Mouse (Mus musculus): Measurements from ENCODE around the gene Mrgprg. TPM values are rescaled to one million over a fixed set of nuclear protein-coding genes. Genes with fewer than 3 reads are reported as not detected.

Gene Mrgprg
- total RNA-seq (2015) = not detected in 2 replicates
- total RNA-seq (2017) = not detected in 2 replicates

- ATAC-seq (ENCODE audit: poor library complexity, severe bottlenecking) = no peak
These were observed at the start of gene Mrgprg for GRCm38 (mm10) chr7:143766893-143767292. Gene Mrgprg (minus strand): TSS chr7:143766993.

- peak; percentile 58 for ATAC-seq (ENCODE audit: poor library complexity, severe bottlenecking)
These were observed 42.1 kb upstream of the Mrgprg start for GRCm38 (mm10) chr7:143808909-143809308.

- ATAC-seq (ENCODE audit: poor library complexity, severe bottlenecking) = no peak
These were observed 38.4 kb upstream of the Mrgprg start for GRCm38 (mm10) chr7:143805199-143805624.

- ATAC-seq (ENCODE audit: poor library complexity, severe bottlenecking) = no peak
These were observed 34.6 kb upstream of the Mrgprg start for GRCm38 (mm10) chr7:143801195-143802065.

- ATAC-seq (ENCODE audit: poor library complexity, severe bottlenecking) = no peak
These were observed 34.0 kb upstream of the Mrgprg start for GRCm38 (mm10) chr7:143800770-143801169.

- no peak for ATAC-seq (ENCODE audit: poor library complexity, severe bottlenecking)
These were observed 32.0 kb upstream of the Mrgprg start for GRCm38 (mm10) chr7:143798783-143799182.

GRCm38 (mm10) chr7:143793121-143793520, 26.3 kb upstream of the Mrgprg start:
- peak; percentile 86 for ATAC-seq (ENCODE audit: poor library complexity, severe bottlenecking)

- ATAC-seq (ENCODE audit: poor library complexity, severe bottlenecking) = no peak
These were observed 25.7 kb upstream of the Mrgprg start for GRCm38 (mm10) chr7:143792336-143792985.

GRCm38 (mm10) chr7:143783996-143784829, 17.4 kb upstream of the Mrgprg start, which contains the start of gene Mrgpre:
Gene Mrgpre (minus strand): TSS chr7:143784500.
- ATAC-seq (ENCODE audit: poor library complexity, severe bottlenecking) = peak; percentile 42

GRCm38 (mm10) chr7:143783378-143783995, 16.7 kb upstream of the Mrgprg start:
- no peak for ATAC-seq (ENCODE audit: poor library complexity, severe bottlenecking)

- ATAC-seq (ENCODE audit: poor library complexity, severe bottlenecking) = no peak
These were observed 10.6 kb upstream of the Mrgprg start for GRCm38 (mm10) chr7:143777375-143777774.

GRCm38 (mm10) chr7:143776137-143776536, 9.3 kb upstream of the Mrgprg start:
- ATAC-seq (ENCODE audit: poor library complexity, severe bottlenecking) = no peak

- ATAC-seq (ENCODE audit: poor library complexity, severe bottlenecking) = no peak
These were observed 2.7 kb upstream of the Mrgprg start for GRCm38 (mm10) chr7:143769461-143769860.

- ATAC-seq (ENCODE audit: poor library complexity, severe bottlenecking) = no peak
These were observed 1.5 kb upstream of the Mrgprg start for GRCm38 (mm10) chr7:143768267-143768666.

GRCm38 (mm10) chr7:143764876-143765530, 1.8 kb downstream of the Mrgprg start:
- ATAC-seq (ENCODE audit: poor library complexity, severe bottlenecking) = peak; percentile 46

GRCm38 (mm10) chr7:143763794-143764193, 3.0 kb downstream of the Mrgprg start:
- peak; percentile 79 for ATAC-seq (ENCODE audit: poor library complexity, severe bottlenecking)

- ATAC-seq (ENCODE audit: poor library complexity, severe bottlenecking) = no peak
These were observed 7.8 kb downstream of the Mrgprg start for GRCm38 (mm10) chr7:143758956-143759355.

GRCm38 (mm10) chr7:143757696-143758095, 9.1 kb downstream of the Mrgprg start:
- no peak for ATAC-seq (ENCODE audit: poor library complexity, severe bottlenecking)

GRCm38 (mm10) chr7:143757027-143757390, 9.8 kb downstream of the Mrgprg start:
- ATAC-seq (ENCODE audit: poor library complexity, severe bottlenecking) = peak; percentile 95
